27 mouse cellular contexts compared by ENCODE assay signal in the genomic region with DNA sequence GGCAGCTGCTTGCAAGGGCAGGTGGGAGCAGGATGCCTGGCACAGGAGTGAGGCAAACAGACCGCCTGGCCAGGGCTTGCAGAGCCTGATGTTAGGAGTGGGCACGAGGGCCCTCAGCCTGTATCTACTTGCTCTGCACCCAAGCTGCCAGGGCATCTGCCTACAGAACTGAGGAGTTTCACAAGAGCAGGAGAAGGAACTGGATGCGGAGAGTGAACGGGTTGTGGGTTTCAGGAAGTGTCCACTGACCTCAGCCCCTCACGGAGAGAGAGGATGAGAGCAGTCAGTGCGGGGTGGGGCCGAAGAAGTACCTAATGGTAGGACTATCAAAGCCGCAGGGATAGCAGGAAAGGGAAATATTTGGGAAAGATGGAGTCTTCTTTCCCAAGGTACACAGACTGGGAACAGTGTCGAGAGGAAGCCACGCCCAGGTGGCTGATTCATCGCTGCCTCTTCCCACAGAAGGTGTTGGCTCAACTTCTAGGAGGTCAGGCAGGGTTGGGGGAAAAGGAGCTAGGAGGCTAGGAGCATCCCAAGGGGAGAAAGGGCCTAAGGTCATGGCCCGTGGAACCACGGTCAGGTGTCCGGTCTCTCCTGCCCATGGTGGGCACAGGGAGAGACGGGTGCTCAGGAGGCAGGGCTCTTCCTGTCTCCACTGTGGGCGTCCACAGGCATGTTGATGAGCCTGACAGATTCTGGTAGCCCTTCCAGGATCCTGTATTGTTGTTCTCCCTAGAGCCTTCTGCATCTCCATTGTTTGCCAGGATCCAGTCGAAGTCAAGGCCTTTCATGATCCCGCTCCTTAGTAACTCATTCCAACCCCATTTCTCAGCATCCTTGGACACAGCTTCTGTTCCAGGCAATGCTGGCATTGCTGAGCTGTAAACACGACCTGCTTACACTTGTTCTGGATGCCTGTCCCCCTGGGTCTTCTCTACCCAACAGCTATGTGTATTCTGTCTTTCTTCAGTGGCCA. TPM values are rescaled to one million over a fixed set of nuclear protein-coding genes. Genes with fewer than 3 reads are reported as not detected.
DNase-seq lines count a peak whose midpoint lies in the region; ATAC-seq and TF ChIP-seq lines count a peak whose summit lies in the region.
"Had no signal": no experiment of that assay in that cellular context is flagged by ENCODE, and none has a peak within 500 bp of the region (broad histone marks: within the 10 kb centered on the region; RNA-seq: fewer than 3 reads in every experiment).

No protein-coding gene starts in this region.

- no peaks in the 10 kb centered on the region for H3K4me1 ChIP-seq in stomach, postnatal 0 days (replicated peaks; ENCODE audit: control insufficient read depth, insufficient read depth)
- no peaks in the 10 kb centered on the region for H3K4me1 ChIP-seq in hindbrain, embryonic 12.5 days
- H3K4me1 ChIP-seq in forebrain, embryonic 15.5 days, result no peaks in the 10 kb centered on the region
- H3K4me1 ChIP-seq: forebrain, embryonic 13.5 days; heart, embryonic 15.5 days; intestine, embryonic 15.5 days; stomach, embryonic 15.5 days had no signal

- DNase-seq in left cerebral cortex, postnatal 4 days, result peak; percentile 17
- DNase-seq in left cerebral cortex, postnatal 25 days (ENCODE audit: low spot score in 2 of 2), result no peak
- DNase-seq in NIH3T3 (ENCODE audit: low read depth), result peak; percentile 64
- no peak for DNase-seq in stomach, postnatal 0 days (ENCODE audit: low spot score)
- no peak for DNase-seq in layer of hippocampus, adult 18-20 months (ENCODE audit: low spot score in 2 of 2)
- DNase-seq: cerebellum, adult 18-20 months; kidney, adult 2 months; kidney, postnatal 4 days; liver; lung, embryonic 14.5 days; lung, postnatal 14 days; retina, postnatal 1 day; right cerebral cortex, postnatal 14 days; thymus, postnatal 14 days had no signal

- no peak overlapping the region for H3K4me3 ChIP-seq in stomach, postnatal 0 days (ENCODE audit: low read depth, low read length)
- no peak overlapping the region for H3K4me3 ChIP-seq in hindbrain, embryonic 12.5 days
- no peak overlapping the region for H3K4me3 ChIP-seq in forebrain, embryonic 15.5 days
- H3K4me3 ChIP-seq: forebrain, embryonic 13.5 days; heart, embryonic 10.5 days; heart, embryonic 15.5 days; intestine, embryonic 15.5 days; stomach, embryonic 15.5 days had no signal

- TF ChIP-seq EP300 in stomach, postnatal 0 days (optimal IDR thresholded peaks at IDR 0.05), result no peak

- no peak overlapping the region for H3K9ac ChIP-seq in stomach, postnatal 0 days (ENCODE audit: low read length)
- no peak overlapping the region for H3K9ac ChIP-seq in hindbrain, embryonic 12.5 days
- H3K9ac ChIP-seq in forebrain, embryonic 15.5 days (replicated peaks), result no peak overlapping the region
- H3K9ac ChIP-seq: forebrain, embryonic 13.5 days; heart, embryonic 15.5 days; intestine, embryonic 15.5 days; liver, embryonic 14.5 days; lung, embryonic 14.5 days; stomach, embryonic 15.5 days had no signal

- H3K27me3 ChIP-seq in stomach, postnatal 0 days (ENCODE audit: control insufficient read depth, insufficient read depth, low read length), result no peaks in the 10 kb centered on the region
- H3K27me3 ChIP-seq in hindbrain, embryonic 12.5 days, result no peaks in the 10 kb centered on the region
- H3K27me3 ChIP-seq in forebrain, embryonic 15.5 days, result no peaks in the 10 kb centered on the region
- H3K27me3 ChIP-seq: forebrain, embryonic 13.5 days; intestine, embryonic 15.5 days; stomach, embryonic 15.5 days had no signal

- no peaks in the 10 kb centered on the region for H3K36me3 ChIP-seq in stomach, postnatal 0 days (ENCODE audit: control insufficient read depth, insufficient read depth, low read length)
- H3K36me3 ChIP-seq in hindbrain, embryonic 12.5 days, result no peaks in the 10 kb centered on the region
- H3K36me3 ChIP-seq in forebrain, embryonic 15.5 days, result no peaks in the 10 kb centered on the region
- H3K36me3 ChIP-seq: heart, embryonic 15.5 days; intestine, embryonic 15.5 days; stomach, embryonic 15.5 days had no signal

- no peak for TF ChIP-seq CTCF in stomach, postnatal 0 days (IDR thresholded peaks at IDR 0.05; ENCODE audit: low read depth)

- intact Hi-C loops in left cerebral cortex, postnatal 4 days (cut with DNase I), result no loop called here
- intact Hi-C loops in left cerebral cortex, postnatal 25 days (cut with DNase I), result no loop called here

- peak overlapping the region; percentile 31 for H3K27ac ChIP-seq in stomach, postnatal 0 days (replicated peaks)
- H3K27ac ChIP-seq in hindbrain, embryonic 12.5 days, result no peak overlapping the region
- H3K27ac ChIP-seq in forebrain, embryonic 15.5 days (replicated peaks), result no peak overlapping the region
- H3K27ac ChIP-seq: forebrain, embryonic 13.5 days; heart, embryonic 10.5 days; heart, embryonic 15.5 days; hindbrain, postnatal 0 days; intestine, embryonic 15.5 days; kidney, postnatal 0 days; liver, embryonic 14.5 days; stomach, embryonic 15.5 days had no signal

- ATAC-seq in granulocyte monocyte progenitor cell, adult 5-6 weeks (replicated peaks; ENCODE audit: poor library complexity, severe bottlenecking), result peak; percentile 86
- ATAC-seq in stomach, postnatal 0 days (ENCODE audit: low FRiP score, low TSS enrichment), result 0 out of 2 replicates have a peak, but pooled peaks have one; percentile 38
- ATAC-seq in hindbrain, embryonic 12.5 days (ENCODE audit: low FRiP score), result no peak
- ATAC-seq in forebrain, embryonic 15.5 days (replicated peaks), result no peak
- ATAC-seq: forebrain, embryonic 13.5 days; hindbrain, postnatal 0 days; intestine, embryonic 15.5 days; midbrain, embryonic 16.5 days had no signal

- WGBS in stomach, postnatal 0 days, result 67% methylated on average over 19 of the region's 19 CpGs
- WGBS in hindbrain, embryonic 12.5 days, result 83% methylated on average over 19 of the region's 19 CpGs
- 87% methylated on average over 19 of the region's 19 CpGs for WGBS in forebrain, embryonic 15.5 days

- H3K4me2 ChIP-seq in stomach, postnatal 0 days (replicated peaks; ENCODE audit: low read depth), result no peak overlapping the region
- no peak overlapping the region for H3K4me2 ChIP-seq in hindbrain, embryonic 12.5 days (replicated peaks)
- no peak overlapping the region for H3K4me2 ChIP-seq in forebrain, embryonic 15.5 days (replicated peaks)
- H3K4me2 ChIP-seq: forebrain, embryonic 13.5 days; heart, embryonic 15.5 days; intestine, embryonic 15.5 days; lung, embryonic 14.5 days; midbrain, embryonic 11.5 days; stomach, embryonic 15.5 days had no signal

- H3K9me3 ChIP-seq in stomach, postnatal 0 days (ENCODE audit: control insufficient read depth, low read length), result no peaks in the 10 kb centered on the region
- H3K9me3 ChIP-seq in hindbrain, embryonic 12.5 days (replicated peaks), result 0 out of 2 replicates have a peak, but pooled peaks cover 6% of the 10 kb centered on the region
- H3K9me3 ChIP-seq in forebrain, embryonic 15.5 days, result no peaks in the 10 kb centered on the region
- H3K9me3 ChIP-seq: forebrain, embryonic 13.5 days; heart, embryonic 15.5 days; intestine, embryonic 15.5 days; stomach, embryonic 15.5 days had no signal

RNA-seq across cellular contexts. Expression of a gene that starts 27.0 kb away (rescaled TPM):
- total RNA-seq in left cerebral cortex, postnatal 4 days (2021), result 10 to 100 TPM; 41.0 to 41.3 TPM
- 10 to 100 TPM; 27.5 to 29.5 TPM for total RNA-seq in left cerebral cortex, postnatal 25 days (2021)
- total RNA-seq in granulocyte monocyte progenitor cell, adult 5-6 weeks (2014; fragmentation: Nextera tagmentation), result 33.3 and 52.1 TPM in 2 replicates
- total RNA-seq in granulocyte monocyte progenitor cell, adult 5-6 weeks (2017), result 3.5 and 6.1 TPM in 2 replicates
- polyA plus RNA-seq in stomach, postnatal 0 days (2015; fragmentation: Nextera tagmentation; extraction: Ambion mirVana), result 8.0 and 9.4 TPM in 2 replicates
- total RNA-seq in layer of hippocampus, adult 18-20 months (2021), result 10 to 100 TPM; 17.9 to 20.7 TPM
- polyA plus RNA-seq in hindbrain, embryonic 12.5 days (2016; fragmentation: Nextera tagmentation; extraction: Ambion mirVana), result 26.7 and 29.1 TPM in 2 replicates
- polyA plus RNA-seq in forebrain, embryonic 15.5 days (2015; fragmentation: Nextera tagmentation; extraction: Ambion mirVana), result 25.9 and 26.6 TPM in 2 replicates

RNA-seq across cellular contexts. Expression of a gene that starts 39.1 kb away (rescaled TPM):
- under 1 TPM in 1 of 2 experiments, not detected in 1; 0.08 TPM for total RNA-seq in left cerebral cortex, postnatal 4 days (2021)
- total RNA-seq in left cerebral cortex, postnatal 25 days (2021), result under 1 TPM; 0.16 to 0.82 TPM
- 12.9 and 25.6 TPM in 2 replicates for total RNA-seq in granulocyte monocyte progenitor cell, adult 5-6 weeks (2014; fragmentation: Nextera tagmentation)
- 2.3 and 2.5 TPM in 2 replicates for total RNA-seq in granulocyte monocyte progenitor cell, adult 5-6 weeks (2017)
- polyA plus RNA-seq in stomach, postnatal 0 days (2015; fragmentation: Nextera tagmentation; extraction: Ambion mirVana), result 1.4 and 1.5 TPM in 2 replicates
- under 1 TPM; 0.07 to 0.48 TPM for total RNA-seq in layer of hippocampus, adult 18-20 months (2021)
- polyA plus RNA-seq in hindbrain, embryonic 12.5 days (2016; fragmentation: Nextera tagmentation; extraction: Ambion mirVana), result 0.43 and 0.70 TPM in 2 replicates
- polyA plus RNA-seq in forebrain, embryonic 15.5 days (2015; fragmentation: Nextera tagmentation; extraction: Ambion mirVana), result 0.08 and 0.09 TPM in 2 replicates
- polyA plus RNA-seq: forebrain, embryonic 13.5 days had no signal

Comparison
In these comparisons a context has a peak if more than half of its experiments do, and no peak if none do; other contexts are left out.
1. DNase-seq: peak in left cerebral cortex, postnatal 4 days (single experiment) and NIH3T3 (single experiment); none in left cerebral cortex, postnatal 25 days (0 of 2), stomach, postnatal 0 days (single experiment) and layer of hippocampus, adult 18-20 months (0 of 2).
2. ATAC-seq: peak in granulocyte monocyte progenitor cell, adult 5-6 weeks (single experiment) and stomach, postnatal 0 days (single experiment); none in hindbrain, embryonic 12.5 days (single experiment) and forebrain, embryonic 15.5 days (single experiment).